Mouse (Mus musculus): ENCODE results near the gene Akap6. TPM values are rescaled to one million over a fixed set of nuclear protein-coding genes. Genes with fewer than 3 reads are reported as not detected.
"Not testable (repeated sequence)": the region's sequence is repeated elsewhere in the genome, so short reads cannot be mapped to it uniquely, and the experiment has no call there.

The Akap6 gene
- polyA plus RNA-seq, 1 experiment from 2014 or later = 23.6 TPM

- Histone ChIP-seq H3K4me2 (ENCODE audit: low read length) (no peak overlapping the region), H3K27me3 (ENCODE audit: control insufficient read depth, insufficient read depth, low read depth, low read length) (no peaks in the 10 kb centered on the region), H3K4me3 (ENCODE audit: low read depth, low read length) (no peak overlapping the region), H3K4me1 (ENCODE audit: control insufficient read depth, insufficient read depth, low read length) (peaks cover 34% of the 10 kb centered on the region), H3K9me3 (replicated peaks; ENCODE audit: control insufficient read depth, low read length, poor library complexity, severe bottlenecking) (no peaks in the 10 kb centered on the region), H3K9ac (ENCODE audit: low read depth, low read length) (no peak overlapping the region), H3K36me3 (ENCODE audit: control insufficient read depth, insufficient read depth, low read length) (no peaks in the 10 kb centered on the region), H3K27ac (ENCODE audit: low read length) (no peak overlapping the region)
- WGBS = 68% methylated on average over 4 of the region's 4 CpGs
- no peak for ATAC-seq
These were observed 4.9 kb downstream of the Akap6 start for GRCm38 (mm10) chr12:52704081-52704480.

- no peak for ATAC-seq
- 55% methylated on average over 3 of the region's 3 CpGs for WGBS
These were observed 5.6 kb downstream of the Akap6 start for GRCm38 (mm10) chr12:52704810-52705209.

GRCm38 (mm10) chr12:52711382-52711781 lies 12.2 kb downstream of the Akap6 start:
- H3K36me3 ChIP-seq (ENCODE audit: control insufficient read depth, insufficient read depth, low read length) = no peaks in the 10 kb centered on the region
- no peak overlapping the region for H3K4me2 ChIP-seq (ENCODE audit: low read length)
- no peak overlapping the region for H3K4me3 ChIP-seq (ENCODE audit: low read depth, low read length)
- H3K27me3 ChIP-seq (ENCODE audit: control insufficient read depth, insufficient read depth, low read depth, low read length) = no peaks in the 10 kb centered on the region
- H3K9me3 ChIP-seq (replicated peaks; ENCODE audit: control insufficient read depth, low read length, poor library complexity, severe bottlenecking) = no peaks in the 10 kb centered on the region
- WGBS = 92% methylated on average over 3 of the region's 3 CpGs
- H3K27ac ChIP-seq (ENCODE audit: low read length) = no peak overlapping the region
- no peak overlapping the region for H3K9ac ChIP-seq (ENCODE audit: low read depth, low read length)
- 0 out of 2 replicates have a peak, but pooled peaks cover 7% of the 10 kb centered on the region for H3K4me1 ChIP-seq (ENCODE audit: control insufficient read depth, insufficient read depth, low read length)
- ATAC-seq = no peak

More at GRCm38 (mm10) chr12:52704810-52705209, 5.6 kb downstream of the Akap6 start:
- H3K9me3 ChIP-seq (replicated peaks; ENCODE audit: control insufficient read depth, low read length, poor library complexity, severe bottlenecking) = no peaks in the 10 kb centered on the region
- H3K4me2 ChIP-seq (ENCODE audit: low read length) = no peak overlapping the region
- H3K4me1 ChIP-seq (ENCODE audit: control insufficient read depth, insufficient read depth, low read length) = peaks cover 34% of the 10 kb centered on the region
- H3K36me3 ChIP-seq (ENCODE audit: control insufficient read depth, insufficient read depth, low read length) = no peaks in the 10 kb centered on the region
- no peak overlapping the region for H3K27ac ChIP-seq (ENCODE audit: low read length)
- no peak overlapping the region for H3K9ac ChIP-seq (ENCODE audit: low read depth, low read length)
- H3K4me3 ChIP-seq (ENCODE audit: low read depth, low read length) = no peak overlapping the region
- H3K27me3 ChIP-seq (ENCODE audit: control insufficient read depth, insufficient read depth, low read depth, low read length) = no peaks in the 10 kb centered on the region

GRCm38 (mm10) chr12:52711857-52712640 lies 12.9 kb downstream of the Akap6 start:
- no peak overlapping the region for H3K4me2 ChIP-seq (ENCODE audit: low read length)
- no peak for ATAC-seq
- no peak overlapping the region for H3K4me3 ChIP-seq (ENCODE audit: low read depth, low read length)
- H3K27me3 ChIP-seq (ENCODE audit: control insufficient read depth, insufficient read depth, low read depth, low read length) = no peaks in the 10 kb centered on the region
- H3K9me3 ChIP-seq (replicated peaks; ENCODE audit: control insufficient read depth, low read length, poor library complexity, severe bottlenecking) = no peaks in the 10 kb centered on the region
- H3K36me3 ChIP-seq (ENCODE audit: control insufficient read depth, insufficient read depth, low read length) = no peaks in the 10 kb centered on the region
- 71% methylated on average over 7 of the region's 7 CpGs for WGBS
- no peak overlapping the region for H3K27ac ChIP-seq (ENCODE audit: low read length)
- no peak overlapping the region for H3K9ac ChIP-seq (ENCODE audit: low read depth, low read length)
- H3K4me1 ChIP-seq (ENCODE audit: control insufficient read depth, insufficient read depth, low read length) = 0 out of 2 replicates have a peak, but pooled peaks cover 7% of the 10 kb centered on the region

- no peak for ATAC-seq
- no peak overlapping the region for H3K9ac ChIP-seq (ENCODE audit: low read depth, low read length)
- no peaks in the 10 kb centered on the region for H3K27me3 ChIP-seq (ENCODE audit: control insufficient read depth, insufficient read depth, low read depth, low read length)
- no peak overlapping the region for H3K27ac ChIP-seq (ENCODE audit: low read length)
- H3K4me3 ChIP-seq (ENCODE audit: low read depth, low read length) = no peak overlapping the region
- WGBS = 91% methylated on average over 6 of the region's 6 CpGs
- no peak overlapping the region for H3K4me2 ChIP-seq (ENCODE audit: low read length)
- H3K36me3 ChIP-seq (ENCODE audit: control insufficient read depth, insufficient read depth, low read length) = no peaks in the 10 kb centered on the region
- H3K4me1 ChIP-seq (ENCODE audit: control insufficient read depth, insufficient read depth, low read length) = no peaks in the 10 kb centered on the region
- H3K9me3 ChIP-seq (replicated peaks; ENCODE audit: control insufficient read depth, low read length, poor library complexity, severe bottlenecking) = no peaks in the 10 kb centered on the region
These were observed 19.2 kb downstream of the Akap6 start for GRCm38 (mm10) chr12:52718392-52718791.

GRCm38 (mm10) chr12:52719232-52719631 lies 20.0 kb downstream of the Akap6 start:
- Histone ChIP-seq H3K9ac (ENCODE audit: low read depth, low read length) (no peak overlapping the region), H3K4me1 (ENCODE audit: control insufficient read depth, insufficient read depth, low read length) (no peaks in the 10 kb centered on the region), H3K9me3 (replicated peaks; ENCODE audit: control insufficient read depth, low read length, poor library complexity, severe bottlenecking) (no peaks in the 10 kb centered on the region), H3K27ac (ENCODE audit: low read length) (no peak overlapping the region), H3K27me3 (ENCODE audit: control insufficient read depth, insufficient read depth, low read depth, low read length) (no peaks in the 10 kb centered on the region), H3K4me2 (ENCODE audit: low read length) (no peak overlapping the region), H3K4me3 (ENCODE audit: low read depth, low read length) (no peak overlapping the region), H3K36me3 (ENCODE audit: control insufficient read depth, insufficient read depth, low read length) (no peaks in the 10 kb centered on the region)
- ATAC-seq = no peak
- WGBS = 90% methylated on average over 9 of the region's 9 CpGs

- no peaks in the 10 kb centered on the region for H3K36me3 ChIP-seq (ENCODE audit: control insufficient read depth, insufficient read depth, low read length)
- no peak for ATAC-seq
- H3K4me3 ChIP-seq (ENCODE audit: low read depth, low read length) = no peak overlapping the region
- no peaks in the 10 kb centered on the region for H3K9me3 ChIP-seq (replicated peaks; ENCODE audit: control insufficient read depth, low read length, poor library complexity, severe bottlenecking)
- no peak overlapping the region for H3K27ac ChIP-seq (ENCODE audit: low read length)
- no peak overlapping the region for H3K4me2 ChIP-seq (ENCODE audit: low read length)
- no peak overlapping the region for H3K9ac ChIP-seq (ENCODE audit: low read depth, low read length)
- WGBS = 81% methylated on average over 5 of the region's 5 CpGs
- no peaks in the 10 kb centered on the region for H3K27me3 ChIP-seq (ENCODE audit: control insufficient read depth, insufficient read depth, low read depth, low read length)
- H3K4me1 ChIP-seq (ENCODE audit: control insufficient read depth, insufficient read depth, low read length) = no peaks in the 10 kb centered on the region
These were observed 20.5 kb downstream of the Akap6 start for GRCm38 (mm10) chr12:52719681-52720080.

- WGBS = 64% methylated on average over 3 of the region's 3 CpGs
- H3K9me3 ChIP-seq (replicated peaks; ENCODE audit: control insufficient read depth, low read length, poor library complexity, severe bottlenecking) = not testable (repeated sequence)
These were observed 24.9 kb downstream of the Akap6 start for GRCm38 (mm10) chr12:52724039-52724615.

More at GRCm38 (mm10) chr12:52724039-52724615, 24.9 kb downstream of the Akap6 start:
- not testable (repeated sequence) for H3K36me3 ChIP-seq (ENCODE audit: control insufficient read depth, insufficient read depth, low read length); H3K27me3 ChIP-seq (ENCODE audit: control insufficient read depth, insufficient read depth, low read depth, low read length); H3K4me2 ChIP-seq (ENCODE audit: low read length); H3K27ac ChIP-seq (ENCODE audit: low read length); ATAC-seq; H3K4me3 ChIP-seq (ENCODE audit: low read depth, low read length); H3K9ac ChIP-seq (ENCODE audit: low read depth, low read length); H3K4me1 ChIP-seq (ENCODE audit: control insufficient read depth, insufficient read depth, low read length)
